Mouse (Mus musculus): Measurements from ENCODE around the gene Duox2.

Duox2 gene

DNA sequence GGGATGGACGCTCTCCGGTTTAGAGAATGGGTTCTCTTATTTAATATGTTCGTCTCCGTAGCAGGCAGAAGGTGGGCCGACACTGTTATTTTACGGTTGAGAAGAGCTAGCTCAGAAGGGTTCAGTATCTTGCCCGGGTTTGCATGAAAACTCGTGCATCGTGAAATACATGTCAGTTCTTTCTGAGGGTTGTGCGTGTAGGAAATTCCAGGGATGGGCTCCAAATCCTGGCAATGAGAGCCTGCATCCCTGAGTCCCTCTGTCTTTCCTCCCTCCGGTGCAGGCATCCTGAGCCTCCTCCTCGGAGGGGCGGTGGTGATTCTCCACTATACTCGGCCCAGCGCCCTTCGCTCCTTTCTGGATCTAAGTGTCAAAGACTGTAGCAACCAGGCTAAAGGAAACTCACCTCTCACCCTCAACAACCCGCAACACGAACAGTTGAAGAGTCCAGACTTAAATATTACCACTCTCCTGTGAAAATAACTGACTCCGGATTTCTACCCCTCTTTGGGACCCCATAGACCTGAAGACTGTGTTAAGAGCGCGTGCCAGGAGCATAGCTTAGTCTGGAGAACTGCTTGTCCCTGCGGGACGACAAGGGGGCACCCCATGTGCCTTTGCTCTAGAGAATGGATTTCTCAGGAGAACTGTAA is 3.8 kb upstream of the Duox2 start:
- DNase-seq (ENCODE audit: low spot score in 2 of 2) = no peak

DNA sequence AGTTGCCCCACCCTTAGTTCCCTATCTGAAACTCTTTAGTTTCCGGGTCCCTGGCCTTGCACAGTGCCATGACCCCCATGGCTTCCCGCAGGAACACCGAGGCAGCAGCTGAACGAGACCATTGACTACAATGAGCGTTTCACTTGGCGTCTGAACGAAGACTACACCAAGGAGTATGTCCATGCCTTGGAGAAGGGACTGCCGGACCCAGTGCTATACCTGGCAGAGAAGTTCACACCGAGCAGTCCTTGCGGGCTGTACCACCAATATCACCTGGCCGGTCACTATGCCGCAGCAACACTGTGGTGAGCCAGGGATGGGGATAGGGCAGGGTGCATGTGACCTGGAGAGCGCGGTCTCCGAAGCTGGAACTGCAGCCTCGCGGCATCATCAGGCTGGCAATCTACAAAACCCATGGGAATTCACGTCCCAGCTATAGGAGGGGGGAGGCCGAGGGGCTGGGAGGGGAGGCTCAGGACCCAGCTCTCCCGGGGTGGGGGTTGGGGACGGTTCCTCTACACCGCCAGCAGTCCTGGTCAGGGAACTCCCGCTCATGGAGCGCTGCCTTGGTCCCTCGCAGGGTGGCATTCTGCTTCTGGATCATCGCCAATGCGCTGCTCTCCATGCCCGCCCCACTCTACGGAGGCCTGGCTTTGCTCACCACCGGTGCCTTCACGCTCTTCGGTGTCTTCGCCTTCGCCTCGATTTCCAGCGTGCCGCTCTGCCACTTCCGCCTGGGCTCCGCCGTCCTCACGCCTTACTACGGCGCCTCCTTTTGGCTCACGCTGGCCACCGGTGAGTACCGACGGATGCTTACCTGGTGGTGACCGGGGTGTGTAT is 3.1 kb upstream of the Duox2 start:
- peak in 1 of 2 experiments; percentile 61 for DNase-seq (ENCODE audit: low spot score in 2 of 2)

DNA sequence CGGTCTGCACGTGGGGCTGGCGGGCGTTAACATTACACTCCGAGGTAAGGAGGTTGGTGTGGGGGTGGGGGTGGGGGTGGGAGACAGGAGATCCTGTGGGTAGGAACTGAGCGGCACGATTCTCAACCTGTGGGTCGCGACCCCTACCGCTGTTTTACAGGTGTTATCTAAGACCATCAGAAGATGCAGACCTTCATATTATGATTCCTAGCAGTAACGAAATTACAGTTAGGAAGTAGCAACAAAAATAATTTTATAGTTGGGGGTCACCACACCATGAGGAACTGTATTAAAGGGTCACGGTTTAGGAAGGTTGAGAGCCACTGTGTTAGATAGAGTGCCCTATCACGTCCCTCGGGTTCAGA is 2.4 kb upstream of the Duox2 start:
- DNase-seq (ENCODE audit: low spot score in 2 of 2) = no peak

DNA sequence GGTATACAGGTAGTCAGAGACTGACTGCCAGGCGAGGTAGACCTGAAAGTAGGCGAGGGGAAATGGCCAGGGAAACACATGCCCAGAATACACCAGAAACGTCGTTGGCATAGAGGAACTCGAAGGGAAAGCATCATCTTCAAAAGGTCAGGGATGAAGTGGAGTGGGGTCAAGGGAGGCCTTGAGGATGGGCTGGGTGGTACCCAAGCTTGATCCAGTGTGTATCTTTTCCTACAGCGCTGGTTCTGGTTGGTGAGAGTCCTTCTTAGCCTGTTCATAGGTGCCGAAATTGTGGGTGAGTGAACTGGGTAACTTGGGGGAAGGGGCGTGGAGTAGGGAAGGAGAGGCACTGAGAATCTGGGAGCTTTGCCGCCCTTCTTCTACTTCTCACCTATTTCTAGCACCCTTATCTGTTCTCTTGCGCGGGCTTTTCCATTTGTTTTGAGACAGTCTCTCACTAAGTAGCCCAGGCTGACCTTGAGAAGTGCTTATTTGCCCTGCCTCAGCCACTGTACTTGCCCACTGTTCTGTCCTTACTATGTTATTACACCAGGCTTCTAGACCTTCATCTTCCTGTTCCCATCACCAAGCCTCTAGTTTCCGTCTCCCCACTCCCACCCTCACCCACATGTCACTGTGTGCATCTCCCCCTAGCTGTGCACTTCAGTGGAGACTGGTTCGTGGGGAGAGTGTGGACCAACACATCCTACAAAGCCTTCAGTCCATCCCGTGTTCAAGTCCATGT is 1.8 kb upstream of the Duox2 start:
- no peak for DNase-seq (ENCODE audit: low spot score in 2 of 2)

DNA sequence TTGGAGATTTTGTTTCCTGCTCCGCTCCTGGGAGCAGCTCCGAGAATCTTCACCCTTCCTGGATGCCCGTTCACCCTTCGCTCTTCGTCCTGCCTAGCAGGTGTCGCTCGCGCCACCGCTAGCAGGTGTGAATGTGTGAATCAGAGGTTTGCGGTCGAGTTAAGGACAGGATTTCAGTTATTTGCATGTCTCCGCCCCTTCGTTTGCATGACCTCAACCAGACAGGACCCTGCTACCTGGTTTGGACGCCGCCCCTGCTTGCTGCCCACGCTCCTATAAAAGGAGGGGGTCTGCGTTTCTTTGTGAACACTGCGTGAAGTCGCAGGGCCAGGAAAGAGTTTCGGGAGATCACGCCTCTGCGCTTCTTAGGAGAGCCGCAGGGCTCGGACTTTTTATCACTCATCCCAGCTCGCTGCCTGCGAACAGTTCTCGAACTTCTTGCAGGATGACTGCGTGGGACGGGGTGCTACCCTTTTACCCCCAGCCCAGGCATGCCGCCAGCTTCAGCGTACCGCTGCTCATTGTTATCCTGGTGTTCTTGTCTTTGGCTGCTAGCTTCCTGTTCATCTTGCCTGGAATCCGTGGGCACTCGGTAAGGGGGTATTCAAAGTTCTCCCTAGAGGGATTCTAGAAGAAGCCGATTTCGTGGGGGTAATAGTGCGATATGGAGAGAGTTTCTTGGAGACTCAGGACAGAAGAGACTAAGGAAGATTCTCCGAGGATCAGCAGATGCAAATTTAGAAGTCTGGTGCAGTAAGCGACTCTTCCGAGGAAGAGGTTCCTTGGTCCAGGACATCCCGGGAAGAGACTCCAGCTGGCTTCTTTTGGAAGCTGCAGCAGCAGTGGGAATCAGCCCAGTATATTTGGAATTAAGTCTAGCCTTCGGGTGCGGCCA is 594 bp upstream of the Duox2 start, which contains the start of gene Duoxa2:
Gene Duoxa2 (plus strand): TSS at position 305 of the 895 bp plus-strand sequence.
- DNase-seq (ENCODE audit: low spot score in 2 of 2) = no peak

DNA sequence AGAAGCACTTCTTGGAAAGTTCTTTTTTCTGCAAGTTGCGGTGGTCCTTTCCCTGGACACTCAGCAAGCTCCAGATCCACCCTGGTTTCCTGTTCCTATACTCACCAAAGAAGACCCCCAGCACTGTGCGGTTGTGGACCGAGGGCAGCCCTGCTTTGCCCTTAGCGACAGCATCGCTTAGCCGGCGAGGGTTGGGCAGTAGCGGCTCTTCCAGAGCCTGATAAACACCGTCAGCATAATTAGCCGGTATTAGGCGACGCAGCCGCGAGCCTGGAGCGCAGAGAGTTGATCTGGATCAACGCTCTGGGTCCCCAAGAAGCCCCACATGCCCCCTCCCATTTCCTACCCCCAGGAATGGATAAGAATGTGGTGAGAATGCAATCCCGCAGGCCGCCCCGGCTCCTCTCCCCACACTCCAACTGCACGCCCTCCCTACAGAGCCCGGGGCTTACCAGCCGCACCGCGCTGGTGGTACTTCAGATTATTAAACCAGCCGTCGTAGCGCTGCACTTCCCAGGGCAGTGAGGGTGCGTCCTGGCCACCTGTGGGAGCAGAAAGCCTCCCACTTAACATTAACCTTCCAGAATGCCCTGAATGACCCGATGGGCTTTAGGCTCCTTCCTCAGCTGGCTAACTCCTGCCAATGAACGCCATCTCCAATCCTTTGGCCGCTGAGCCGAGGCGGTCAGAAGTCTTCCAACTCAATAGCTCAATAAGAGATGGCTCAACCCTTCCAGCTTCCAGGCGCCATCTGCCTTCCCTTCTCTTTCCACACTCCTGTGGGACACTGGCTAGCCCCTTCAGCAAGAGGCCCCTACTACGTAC is 766 bp downstream of the Duox2 start:
- no peak for DNase-seq (ENCODE audit: low spot score in 2 of 2)

DNA sequence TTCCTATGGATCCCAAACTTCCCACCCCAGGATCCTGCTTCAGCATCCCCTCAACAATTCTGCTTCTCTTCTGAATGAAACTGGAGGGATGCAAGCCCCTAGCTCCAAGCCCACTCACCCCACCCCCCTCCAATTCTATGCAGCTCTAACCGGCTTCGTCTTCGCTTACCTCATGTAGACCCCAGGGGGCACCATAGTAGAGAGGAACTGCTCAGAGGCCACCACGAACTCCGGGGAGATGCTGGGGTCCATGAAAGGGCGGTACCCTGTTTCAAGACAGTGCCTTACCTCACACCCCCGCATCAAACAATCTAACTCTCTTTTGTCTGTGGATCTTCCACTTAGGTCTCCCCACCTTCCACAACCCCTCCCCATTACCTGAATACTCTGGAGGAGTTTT is 3.3 kb downstream of the Duox2 start:
- DNase-seq (ENCODE audit: low spot score in 2 of 2) = no peak

DNA sequence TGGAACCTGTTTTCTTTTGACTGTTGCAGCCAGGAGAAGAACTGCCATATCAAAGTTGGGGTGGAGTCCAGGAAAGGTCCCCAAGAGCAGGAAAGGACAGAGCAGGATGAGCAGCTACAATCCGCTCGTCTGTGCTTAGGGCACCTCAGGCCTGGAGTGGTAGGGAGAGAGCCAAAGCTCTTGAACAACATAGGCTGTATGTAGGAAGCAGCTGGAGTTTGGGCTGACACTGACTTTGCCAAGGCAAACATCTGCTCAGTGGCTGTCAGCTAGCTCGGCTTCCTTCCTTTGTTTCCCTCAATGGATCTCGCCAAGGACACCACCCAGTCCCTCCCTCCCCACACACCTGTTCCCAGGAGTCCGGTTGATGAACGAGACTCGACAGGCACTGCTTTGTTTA is 12.1 kb downstream of the Duox2 start:
- DNase-seq (ENCODE audit: low spot score in 2 of 2) = no peak

DNA sequence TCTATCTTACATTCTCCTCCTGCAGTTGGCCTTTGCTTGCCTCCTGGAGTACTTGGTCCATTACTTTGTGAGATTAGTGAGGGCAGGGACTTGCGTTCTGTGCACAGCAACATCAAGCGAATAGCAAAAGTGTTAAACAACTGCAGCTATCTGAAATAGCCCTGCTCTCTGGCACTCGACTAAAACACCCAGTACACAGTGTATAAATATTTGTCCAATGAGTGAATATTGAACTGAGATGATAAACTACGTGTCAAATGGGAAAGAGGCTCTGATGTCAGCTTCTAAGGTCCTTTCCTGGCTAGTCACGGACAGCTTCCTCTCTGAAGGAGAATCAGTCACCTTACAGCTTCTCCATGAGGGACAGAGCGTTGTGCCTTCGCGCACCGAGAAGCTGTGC is 14.2 kb downstream of the Duox2 start:
- DNase-seq (ENCODE audit: low spot score in 2 of 2) = no peak

DNA sequence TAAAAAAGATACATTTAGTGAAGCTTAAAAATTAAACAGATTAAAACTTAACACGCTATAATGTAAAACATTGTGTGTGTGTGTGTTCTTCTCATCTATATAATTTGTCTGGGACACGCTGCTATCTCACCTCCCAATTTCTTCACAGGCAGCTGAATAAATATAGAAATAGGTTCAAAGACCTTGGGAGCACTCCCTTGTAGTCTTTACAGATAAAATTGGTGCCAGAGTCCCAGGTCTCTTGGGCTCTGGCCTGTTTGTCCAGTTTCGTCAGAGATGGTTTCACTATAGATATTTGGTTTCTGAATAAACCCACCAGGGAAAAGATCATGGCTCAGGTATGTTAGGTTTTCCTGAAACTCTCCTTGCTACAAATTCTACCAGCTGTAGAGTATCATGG is 19.5 kb downstream of the Duox2 start:
- no peak for DNase-seq (ENCODE audit: low spot score in 2 of 2)

DNA sequence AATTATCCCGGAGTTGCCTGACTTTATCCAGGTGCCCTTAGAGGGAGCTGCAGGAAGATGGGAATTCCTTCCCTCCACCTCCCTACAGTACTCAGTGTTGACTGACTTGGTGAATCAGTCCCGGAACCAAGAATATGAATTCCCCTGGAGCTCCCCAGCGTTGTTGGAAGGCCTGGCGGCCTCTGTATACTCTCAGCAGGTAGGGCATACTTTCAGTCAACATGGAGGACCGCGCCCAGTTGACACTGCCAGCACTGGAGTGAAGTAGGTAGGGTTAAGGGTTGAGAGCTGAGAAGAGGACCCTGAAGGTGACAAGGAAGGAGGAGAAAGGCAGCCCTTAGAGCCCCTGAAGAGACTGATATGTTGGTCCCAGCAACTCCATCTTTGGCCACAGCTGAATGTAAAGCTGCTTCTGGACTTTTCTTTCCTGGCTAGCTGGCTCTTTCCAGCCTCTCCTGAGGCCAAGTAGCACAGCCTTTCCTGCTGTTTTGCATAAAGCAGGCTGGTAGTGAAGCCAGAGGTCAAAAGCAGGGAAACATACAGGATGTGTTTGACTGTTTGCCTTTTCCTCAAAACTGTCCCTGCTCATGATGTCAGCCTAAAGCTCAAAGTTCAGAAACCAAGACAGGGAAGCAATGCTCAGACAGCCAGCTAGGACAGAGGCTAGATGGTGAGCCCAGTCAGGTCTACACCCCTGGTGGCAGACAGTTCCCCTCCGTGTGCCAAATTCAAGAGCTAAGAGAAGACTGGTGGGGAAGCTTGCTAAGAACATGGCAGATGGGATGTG is 31.6 kb downstream of the Duox2 start:
- no peak for DNase-seq (ENCODE audit: low spot score in 2 of 2)

DNA sequence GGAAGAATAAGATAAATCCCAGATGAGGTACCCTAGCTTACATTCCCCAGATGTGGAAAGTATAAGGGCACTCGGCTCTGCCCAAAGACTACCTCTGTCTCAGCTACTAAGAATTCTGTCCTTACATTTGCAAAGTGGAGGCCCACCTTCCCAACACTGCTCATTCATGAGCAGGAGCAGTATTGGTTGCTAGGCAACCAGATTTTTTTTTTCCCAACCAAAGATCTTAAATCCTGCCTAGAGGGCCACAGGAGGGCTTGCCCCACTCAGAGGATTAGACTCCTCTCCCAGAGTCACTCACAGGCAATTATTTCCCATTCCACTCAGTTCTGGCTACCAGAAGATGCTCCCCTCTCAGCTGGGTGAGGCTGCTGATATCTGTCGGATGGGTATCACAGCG is 33.6 kb downstream of the Duox2 start:
- DNase-seq (ENCODE audit: low spot score in 2 of 2) = peak in 1 of 2 experiments; percentile 34

DNA sequence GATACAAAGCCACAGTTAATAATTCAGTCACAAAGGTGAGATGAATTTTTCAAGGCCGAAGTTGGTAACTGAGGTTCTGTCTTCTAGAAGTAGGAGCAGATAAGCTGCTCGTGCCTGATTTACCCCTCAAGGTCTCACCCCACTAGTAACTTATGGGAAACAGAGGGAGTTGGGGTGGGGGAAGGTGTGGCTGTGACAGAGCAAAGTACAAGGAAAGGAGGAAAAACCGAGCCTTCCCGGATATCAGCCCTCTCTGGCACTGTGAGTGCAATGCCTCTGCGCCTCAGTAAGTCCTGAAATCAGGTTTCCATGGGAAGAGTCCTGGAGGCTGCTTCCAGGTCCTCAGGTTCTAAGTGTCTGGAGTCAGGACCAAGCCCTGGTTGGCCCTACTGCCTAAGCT is 37.5 kb downstream of the Duox2 start:
- DNase-seq (ENCODE audit: low spot score in 2 of 2) = no peak

DNA sequence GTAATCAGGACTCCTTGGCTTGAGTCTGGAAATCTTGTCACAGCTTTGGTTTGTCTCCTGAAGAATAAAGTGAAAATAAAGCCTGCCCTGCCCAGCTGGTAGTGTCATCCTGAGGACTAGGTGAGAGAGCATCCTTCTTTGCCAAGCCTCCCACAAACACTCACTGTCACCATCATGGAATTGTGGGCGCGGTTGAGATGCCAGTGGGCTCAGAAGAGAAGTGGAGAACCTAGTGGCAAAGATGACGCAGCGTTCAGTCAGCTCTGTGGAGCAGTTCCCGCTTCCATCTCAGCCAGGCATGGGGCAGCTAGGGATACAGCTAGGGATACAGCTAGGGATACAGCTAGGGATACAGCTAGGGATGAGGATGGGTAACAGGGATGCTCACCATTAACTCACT is 42.3 kb downstream of the Duox2 start:
- DNase-seq (ENCODE audit: low spot score in 2 of 2) = no peak

DNA sequence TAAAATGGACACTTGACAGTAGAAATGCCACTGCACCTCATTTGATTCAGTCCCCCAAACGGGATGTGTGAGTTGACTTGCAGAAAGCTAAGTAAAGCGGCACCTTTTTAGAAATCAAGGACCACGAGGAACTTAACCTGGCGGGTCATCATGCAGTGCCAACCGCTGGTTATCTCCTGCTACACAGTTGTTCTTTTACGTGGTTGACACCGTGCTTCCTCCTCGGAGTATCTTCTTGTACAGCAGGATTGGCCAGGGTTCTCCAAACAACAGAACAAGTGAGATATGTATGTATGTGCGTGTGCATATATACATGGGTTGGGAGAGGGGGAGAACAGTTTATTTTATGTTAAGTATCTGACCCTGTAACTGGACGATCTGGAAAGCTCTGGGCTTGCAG is 50.5 kb downstream of the Duox2 start:
- DNase-seq (ENCODE audit: low spot score in 2 of 2) = no peak

DNA sequence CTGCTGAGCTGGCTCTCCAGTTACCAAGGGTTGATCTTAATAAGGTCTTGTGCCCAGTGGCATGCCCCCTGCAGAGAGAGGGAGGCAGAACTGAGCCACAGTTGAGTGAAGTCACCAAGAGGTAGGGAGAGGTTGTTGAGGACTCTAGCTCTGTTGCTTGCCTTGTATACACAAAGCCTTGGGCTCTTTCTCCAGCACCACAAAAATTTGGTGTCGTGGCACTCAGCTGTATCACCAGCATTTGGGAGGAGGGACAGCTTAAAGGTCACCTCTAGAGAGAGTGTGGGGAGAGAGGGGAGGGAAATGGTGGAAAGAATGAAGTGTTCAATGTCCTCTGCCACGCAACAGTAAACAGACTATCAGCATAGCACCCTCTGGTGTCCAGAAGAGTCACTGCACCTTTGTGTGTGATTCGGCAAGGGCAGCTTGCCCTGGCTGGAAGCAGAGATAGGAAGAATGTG is 54.5 kb downstream of the Duox2 start:
- DNase-seq (ENCODE audit: low spot score in 2 of 2) = peak; percentile 76 to 82

DNA sequence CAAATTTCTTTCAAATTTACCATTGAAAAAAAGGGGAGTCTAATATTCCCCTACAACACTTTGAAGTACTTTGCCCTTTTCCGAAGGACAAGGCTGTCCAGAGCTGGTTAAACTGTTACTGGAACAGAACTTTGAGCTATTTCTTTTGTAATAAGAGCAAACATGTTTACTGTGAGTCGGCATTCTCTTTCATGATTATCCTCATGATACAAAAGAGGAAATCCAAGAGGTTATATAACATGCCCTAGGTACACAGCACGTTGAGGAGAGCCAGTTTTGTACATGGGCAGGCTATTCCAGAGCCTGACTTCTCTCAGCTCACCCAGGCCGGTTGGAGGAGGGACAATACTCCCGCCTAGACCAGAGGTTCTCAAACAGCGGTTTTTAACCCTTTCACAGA is 56.3 kb downstream of the Duox2 start:
- no peak for DNase-seq (ENCODE audit: low spot score in 2 of 2)

DNA sequence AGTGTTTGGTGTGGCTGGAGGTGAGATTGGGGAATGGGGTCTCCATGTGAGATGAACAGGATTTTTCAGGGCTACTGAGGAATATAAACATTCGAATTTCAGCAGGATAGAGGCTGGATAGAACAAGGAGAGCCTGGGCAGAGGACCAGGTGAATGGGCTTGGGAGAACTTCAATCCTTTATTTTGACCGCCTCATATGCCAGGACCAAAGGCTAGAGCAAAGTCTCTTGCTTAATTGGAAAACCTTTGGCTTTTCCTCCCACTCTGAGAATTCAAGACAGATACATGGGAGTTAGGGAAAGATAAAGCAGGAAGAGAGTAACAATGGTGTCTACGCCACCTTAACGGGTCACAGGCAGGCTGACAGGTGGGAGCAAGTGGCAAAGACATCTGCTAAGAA is 57.0 kb downstream of the Duox2 start:
- no peak for DNase-seq (ENCODE audit: low spot score in 2 of 2)

DNA sequence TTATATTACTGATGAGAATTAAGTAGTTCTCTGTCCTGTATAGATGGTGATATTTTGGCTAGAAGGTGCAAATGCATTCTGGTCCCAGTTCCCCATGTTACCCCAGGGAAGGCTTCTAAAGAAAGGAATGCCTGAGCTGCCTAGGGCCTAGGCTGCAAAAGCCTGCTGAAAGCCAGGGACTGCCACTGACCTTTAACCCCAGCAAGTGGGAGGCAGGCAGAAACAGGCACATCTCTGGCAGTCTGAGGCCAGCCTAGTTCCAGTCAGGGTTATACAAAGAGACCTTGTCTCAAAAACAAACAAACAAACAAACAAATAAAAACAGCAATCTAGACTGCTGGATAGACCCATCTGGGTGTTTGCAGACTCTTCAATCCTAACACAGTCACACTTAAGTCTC is 57.5 kb downstream of the Duox2 start:
- no peak for DNase-seq (ENCODE audit: low spot score in 2 of 2)

DNA sequence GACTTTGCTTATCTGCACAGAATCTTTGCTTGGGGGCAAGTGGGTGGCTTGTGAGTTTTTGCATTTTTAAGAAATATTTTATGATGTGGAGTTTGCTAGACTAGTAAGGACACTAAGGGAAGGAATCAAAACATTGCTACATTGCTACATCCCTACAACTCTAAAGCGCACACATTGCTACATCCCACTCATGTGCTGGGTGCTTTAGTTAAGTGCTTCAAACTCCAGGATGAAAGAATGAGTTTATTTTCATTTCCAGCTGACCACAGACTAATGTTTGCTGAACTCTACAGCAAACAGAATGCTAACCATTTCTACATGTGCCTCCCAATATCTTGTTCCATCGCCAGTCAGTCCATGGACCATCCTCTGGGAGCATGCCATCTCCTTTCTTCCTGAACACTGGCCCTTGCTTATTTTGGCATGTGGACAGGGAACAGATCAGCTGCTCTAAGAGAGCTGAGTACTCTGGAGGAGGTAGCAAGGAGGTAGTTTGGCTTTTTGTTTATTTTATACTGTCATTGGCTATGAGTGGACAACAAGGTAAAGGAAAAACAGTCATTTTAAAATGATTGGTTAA is 60.3 kb downstream of the Duox2 start:
- DNase-seq (ENCODE audit: low spot score in 2 of 2) = no peak

All from right cerebral cortex, postnatal 10 days (tissue).